Comparison of ENCODE assay signal across 13 mouse cellular contexts in the genomic region with DNA sequence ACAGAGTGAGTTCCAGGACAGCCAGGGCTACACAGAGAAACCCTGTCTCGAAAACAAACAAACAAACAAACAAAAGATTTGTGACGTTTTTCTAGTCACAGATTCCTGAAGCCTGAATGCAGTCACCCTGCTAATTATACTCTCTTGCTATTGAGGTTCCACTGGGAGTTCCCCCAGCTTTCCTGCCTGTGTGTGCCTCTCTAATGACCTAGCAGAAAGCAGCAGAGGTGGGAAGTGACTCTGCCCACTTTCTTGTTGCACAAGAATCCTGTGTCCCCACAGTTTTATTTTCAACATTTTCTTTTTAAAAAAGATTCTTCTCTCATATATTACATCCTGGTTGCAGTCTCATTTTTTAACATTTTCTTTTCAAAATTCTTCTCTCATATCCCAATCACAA.
"Had no signal": no experiment of that assay in that cellular context is flagged by ENCODE, and none has a peak within 500 bp of the region (broad histone marks: within the 10 kb centered on the region; RNA-seq: fewer than 3 reads in every experiment).

No protein-coding gene starts in this region.

- ATAC-seq: liver, postnatal 0 days; lung, postnatal 0 days; midbrain, embryonic 13.5 days; midbrain, embryonic 15.5 days had no signal

- DNase-seq: liver, postnatal 0 days; lung, adult 2 months; lung, postnatal 14 days; lung, postnatal 36 days; right cerebral cortex, postnatal 25 days; right cerebral cortex, postnatal 4 days; spleen, adult 18-20 months; thymus, adult 18-20 months; thymus, postnatal 14 days; thymus, postnatal 36 days had no signal
